Mouse (Mus musculus) left cerebral cortex, adult 8-10 months (tissue): ENCODE results near the gene Plin4. TPM values are rescaled to one million over a fixed set of nuclear protein-coding genes. Genes with fewer than 3 reads are reported as not detected.
"Not testable (repeated sequence)": the region's sequence is repeated elsewhere in the genome, so short reads cannot be mapped to it uniquely, and the experiment has no call there.

Source experiments
- DNase-seq, 2 experiments: peaks; one replicate each; pipeline ENCODE4 v3.0.0; 2022; ENCODE audit warnings: low spot score in 2 of 2
- total RNA-seq, 4 experiments: library from RNA; stranded (reverse); gene quantifications; 2 replicates each; pipeline ENCODE4 v1.2.4; 2022

The Plin4 gene
- total RNA-seq, 4 experiments from 2014 or later: 4.7 to 14.9 (median 7.5) TPM

GRCm38 (mm10) chr17:56065715-56066114 lies 43.9 kb downstream of the Plin4 start:
- not testable (repeated sequence) for DNase-seq

GRCm38 (mm10) chr17:56062081-56062480 lies 47.5 kb downstream of the Plin4 start:
- no peak for DNase-seq

- DNase-seq: no peak
These were observed 52.1 kb downstream of the Plin4 start for GRCm38 (mm10) chr17:56057381-56058120.

- DNase-seq: no peak
These were observed 53.5 kb downstream of the Plin4 start for GRCm38 (mm10) chr17:56055945-56056678.

GRCm38 (mm10) chr17:56054938-56055337 lies 54.7 kb downstream of the Plin4 start:
- no peak for DNase-seq

GRCm38 (mm10) chr17:56051369-56051768 lies 58.2 kb downstream of the Plin4 start:
- no peak for DNase-seq

Other genes starting within 250 kb of the Plin4 start
- 1 to 10 TPM; 5.0 to 7.3 (median 6.2) TPM for gene Zfp119a, start 230.9 kb downstream of the Plin4 start, total RNA-seq
- gene Zfp959, start 217.7 kb downstream of the Plin4 start, total RNA-seq: 1 to 10 TPM; 6.4 to 6.9 (median 6.9) TPM
- 1 to 10 TPM; 3.5 to 5.2 (median 4.0) TPM for gene Zfp119b, start 160.3 kb downstream of the Plin4 start, total RNA-seq
- 1 to 10 TPM; 1.1 to 2.5 (median 1.7) TPM for gene Ebi3, start 157.2 kb downstream of the Plin4 start, total RNA-seq
- gene Yju2, start 150.7 kb downstream of the Plin4 start, total RNA-seq: 10 to 100 TPM; 12.9 to 16.9 (median 15.0) TPM
- gene Shd, start 139.3 kb downstream of the Plin4 start, total RNA-seq: 10 to 100 TPM; 34.8 to 38.9 (median 37.7) TPM
- gene Fsd1, start 123.3 kb downstream of the Plin4 start, total RNA-seq: 10 to 100 TPM; 73.6 to 91.7 (median 81.2) TPM
- gene Stap2, start 104.2 kb downstream of the Plin4 start, total RNA-seq: 1 to 10 TPM; 1.7 to 2.4 (median 2.1) TPM
- 100 to 1,000 TPM; 107 to 123 (median 117) TPM for gene Mpnd, start 104.1 kb downstream of the Plin4 start, total RNA-seq
- 10 to 100 TPM; 31.2 to 36.7 (median 34.0) TPM for gene Sh3gl1, start 73.2 kb downstream of the Plin4 start, total RNA-seq
- gene Chaf1a, start 69.4 kb downstream of the Plin4 start, total RNA-seq: 1 to 10 TPM; 2.6 to 3.5 (median 3.1) TPM
- gene Ubxn6, start 34.8 kb downstream of the Plin4 start, total RNA-seq: 10 to 100 TPM; 86.2 to 97.2 (median 91.5) TPM
- 100 to 1,000 TPM in 3 of 4 experiments, 10 to 100 TPM in 1; 95.3 to 115 (median 104) TPM for gene Hdgfl2, start 30.2 kb downstream of the Plin4 start, total RNA-seq
- under 1 TPM; 0.81 to 0.96 (median 0.93) TPM for gene Plin5, start 7.8 kb upstream of the Plin4 start, total RNA-seq
- 1 to 10 TPM; 1.5 to 3.4 (median 2.0) TPM for gene Lrg1, start 12.2 kb upstream of the Plin4 start, total RNA-seq
- 100 to 1,000 TPM; 116 to 130 (median 121) TPM for gene Sema6b, start 30.5 kb upstream of the Plin4 start, total RNA-seq
- 1 to 10 TPM; 6.1 to 8.9 (median 7.1) TPM for gene Tnfaip8l1, start 52.7 kb upstream of the Plin4 start, total RNA-seq
- gene Mydgf, start 74.1 kb upstream of the Plin4 start, total RNA-seq: 10 to 100 TPM; 36.8 to 38.3 (median 37.5) TPM
- gene Dpp9, start 109.1 kb upstream of the Plin4 start, total RNA-seq: 10 to 100 TPM; 56.1 to 61.3 (median 59.8) TPM
- gene Fem1a, start 147.0 kb upstream of the Plin4 start, total RNA-seq: 10 to 100 TPM; 33.1 to 34.5 (median 33.8) TPM
- gene Ticam1, start 167.0 kb upstream of the Plin4 start, total RNA-seq: 1 to 10 TPM; 5.7 to 8.4 (median 6.5) TPM
- gene Plin3, start 183.1 kb upstream of the Plin4 start, total RNA-seq: 10 to 100 TPM; 14.6 to 18.2 (median 15.4) TPM
- gene Arrdc5, start 190.5 kb upstream of the Plin4 start, total RNA-seq: not detected
- gene Uhrf1, start 193.5 kb upstream of the Plin4 start, total RNA-seq: 1 to 10 TPM in 2 of 4 experiments, under 1 TPM in 2; 0.80 to 1.8 (median 1.3) TPM
- gene Kdm4b, start 216.3 kb upstream of the Plin4 start, total RNA-seq: 10 to 100 TPM; 66.4 to 71.0 (median 67.0) TPM